Mouse (Mus musculus): Measurements from ENCODE around the gene Lamtor3.
A peak's percentile ranks its signal among the peaks of the same experiment; 100 is the strongest.

Lamtor3 gene

GRCm38 (mm10) chr3:137961736-137962385 is 43.6 kb downstream of the Lamtor3 start:
- DNase-seq (ENCODE audit: low read depth) = no peak

- no peak for DNase-seq (ENCODE audit: low read depth)
Measured at GRCm38 (mm10) chr3:137963508-137963907, 45.2 kb downstream of the Lamtor3 start.

- DNase-seq (ENCODE audit: low read depth) = peak; percentile 24
Measured at GRCm38 (mm10) chr3:137964014-137964413, 45.7 kb downstream of the Lamtor3 start.

GRCm38 (mm10) chr3:137968105-137968819 is 50.0 kb downstream of the Lamtor3 start:
- DNase-seq (ENCODE audit: low read depth) = no peak

GRCm38 (mm10) chr3:137968820-137969486 is 50.6 kb downstream of the Lamtor3 start:
- DNase-seq (ENCODE audit: low read depth) = peak; percentile 99

- peak; percentile 46 for DNase-seq (ENCODE audit: low read depth)
Measured at GRCm38 (mm10) chr3:137969951-137970350, 51.6 kb downstream of the Lamtor3 start.

- DNase-seq (ENCODE audit: low read depth) = no peak
Measured at GRCm38 (mm10) chr3:137972224-137972623, 53.9 kb downstream of the Lamtor3 start.

GRCm38 (mm10) chr3:137972989-137973388 is 54.7 kb downstream of the Lamtor3 start:
- DNase-seq (ENCODE audit: low read depth) = no peak

GRCm38 (mm10) chr3:137974306-137974705 is 56.0 kb downstream of the Lamtor3 start:
- DNase-seq (ENCODE audit: low read depth) = no peak

- DNase-seq (ENCODE audit: low read depth) = no peak
Measured at GRCm38 (mm10) chr3:137975435-137975834, 57.1 kb downstream of the Lamtor3 start.

GRCm38 (mm10) chr3:137975856-137976423 is 57.6 kb downstream of the Lamtor3 start:
- peak; percentile 23 for DNase-seq (ENCODE audit: low read depth)

- peak; percentile 28 for DNase-seq (ENCODE audit: low read depth)
Measured at GRCm38 (mm10) chr3:137976943-137977628, 58.8 kb downstream of the Lamtor3 start.

- no peak for DNase-seq (ENCODE audit: low read depth)
Measured at GRCm38 (mm10) chr3:137977629-137978041, 59.3 kb downstream of the Lamtor3 start.

- no peak for DNase-seq (ENCODE audit: low read depth)
Measured at GRCm38 (mm10) chr3:137978233-137978632, 59.9 kb downstream of the Lamtor3 start.

All from 416B (cell line).